Comparison of ENCODE assay signal across 11 mouse cellular contexts in the genomic region with DNA sequence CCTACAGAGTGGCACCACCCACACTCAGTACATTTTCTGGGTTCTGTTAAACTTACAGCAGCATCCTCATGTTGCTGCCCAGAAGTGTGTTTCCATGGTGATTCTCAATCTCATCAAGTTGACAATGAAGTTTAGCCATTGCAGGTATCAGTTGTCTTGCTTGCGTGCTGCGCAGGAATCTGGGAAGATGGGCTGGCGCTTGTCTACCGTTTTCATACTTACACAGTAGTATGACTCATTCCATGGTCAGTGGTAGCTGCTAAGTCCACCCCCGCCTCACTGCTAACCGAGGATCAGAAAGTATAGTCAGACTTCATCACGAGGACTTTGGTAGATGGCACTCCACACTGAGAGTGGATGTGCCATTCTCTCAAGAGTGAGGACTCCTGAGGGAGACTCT. TPM values are rescaled to one million over a fixed set of nuclear protein-coding genes. Genes with fewer than 3 reads are reported as not detected.
"Had no signal": no experiment of that assay in that cellular context is flagged by ENCODE, and none has a peak within 500 bp of the region (broad histone marks: within the 10 kb centered on the region; RNA-seq: fewer than 3 reads in every experiment).

No protein-coding gene starts in this region.

- DNase-seq: kidney, adult 2 months; kidney, postnatal 25 days; layer of hippocampus, adult 9-11 months; liver; lung, adult 18-20 months; lung, postnatal 10 days; lung, postnatal 36 days; thymus, postnatal 4 days had no signal

RNA-seq across cellular contexts. Expression of a gene that starts 31.6 kb away (rescaled TPM):
- total RNA-seq: layer of hippocampus, adult 2 months; layer of hippocampus, postnatal 25 days; left cerebral cortex, adult 8-10 months had no signal

RNA-seq across cellular contexts. Expression of a gene that starts 46.2 kb away (rescaled TPM):
- total RNA-seq: layer of hippocampus, adult 2 months had no signal
